Mouse (Mus musculus) hindlimb bud, embryonic 11.5 days (tissue): Measurements from ENCODE around the gene Vmn2r76.
"Not testable (repeated sequence)": the region's sequence is repeated elsewhere in the genome, so short reads cannot be mapped to it uniquely, and the experiment has no call there.

Experiments used
- DNase-seq: peaks from one replicate; pipeline ENCODE4 v3.0.0-alpha.2; 2012; ENCODE audit warnings: low read depth, low spot score; ENCODE audit errors: extremely low spot score

Vmn2r76 gene

GRCm38 (mm10) chr7:86246208-86246607 is at the start of gene Vmn2r76:
TSS of gene Vmn2r76 (minus strand) at chr7:86246308.
- no peak for DNase-seq

GRCm38 (mm10) chr7:86277072-86277471 is 31.0 kb upstream of the Vmn2r76 start, which contains the start of gene Olfr310:
TSS of gene Olfr310 (minus strand) at chr7:86277172.
- no peak for DNase-seq

GRCm38 (mm10) chr7:86211345-86211744 is 34.8 kb downstream of the Vmn2r76 start:
- peak; percentile 47 for DNase-seq

GRCm38 (mm10) chr7:86171678-86172077 is 74.4 kb downstream of the Vmn2r76 start, which contains the start of gene Vmn2r75:
TSS of gene Vmn2r75 (minus strand) at chr7:86171778.
- not testable (repeated sequence) for DNase-seq
